Mouse (Mus musculus) CH12.LX (cell line): ENCODE data around the gene Arhgef12. TPM values are rescaled to one million over a fixed set of nuclear protein-coding genes. Genes with fewer than 3 reads are reported as not detected.

ENCODE experiments used
- DNase-seq: peaks from one replicate; pipeline ENCODE4 v3.0.0-alpha.2; 2013; ENCODE audit errors: extremely low read depth
- H3K27ac ChIP-seq: 2 replicates; pipeline ENCODE4 v1.5.1; 2012; ENCODE audit warnings: low read depth, mild to moderate bottlenecking, control low read depth, moderate library complexity; ENCODE audit not compliant: insufficient read depth
- H3K27me3 ChIP-seq: replicated peaks from 2 replicates; pipeline ENCODE3; 2012; ENCODE audit warnings: inconsistent platforms
- H3K36me3 ChIP-seq, 2 experiments: replicated peaks in 1 of 2; 2 replicates each; pipeline versions ENCODE3 to v1.6.1; 2012; ENCODE audit warnings: inconsistent platforms in 1 of 2, low read length in 1 of 2, mild to moderate bottlenecking in 1 of 2, mixed read lengths in 1 of 2, moderate library complexity in 1 of 2; ENCODE audit not compliant: control insufficient read depth in 1 of 2, insufficient read depth in 1 of 2
- H3K4me1 ChIP-seq, 2 experiments: 2 replicates each; pipeline ENCODE4 v1.6.1; 2012; ENCODE audit warnings: inconsistent platforms in 1 of 2, moderate library complexity in 1 of 2; ENCODE audit not compliant: insufficient read depth in 2 of 2, control insufficient read depth in 1 of 2
- H3K4me2 ChIP-seq: 2 replicates; pipeline ENCODE4 v1.6.1; 2012; ENCODE audit warnings: low read depth, mild to moderate bottlenecking, control low read depth; ENCODE audit not compliant: poor library complexity, insufficient read depth, severe bottlenecking
- H3K4me3 ChIP-seq, 3 experiments: fragments of 150-350 bp in 1 of 3; sonication (generic) in 1 of 3; replicated peaks in 1 of 3; 2 replicates each; pipeline versions ENCODE3 to v1.5.1; 2011 to 2012; ENCODE audit warnings: low read depth in 2 of 3, low read length in 2 of 3, mild to moderate bottlenecking in 2 of 3, moderate library complexity in 2 of 3, control low read depth in 1 of 3, improper control_type of control experiment in 1 of 3, inconsistent platforms in 1 of 3, mixed read lengths in 1 of 3; ENCODE audit not compliant: poor library complexity in 1 of 3
- H3K79me2 ChIP-seq: replicated peaks from 2 replicates; pipeline ENCODE4 v1.6.1; 2012; ENCODE audit warnings: mild to moderate bottlenecking, moderate library complexity; ENCODE audit not compliant: control insufficient read depth, poor library complexity, insufficient read depth, severe bottlenecking; ENCODE audit errors: extremely low read depth
- H3K9ac ChIP-seq: 2 replicates; pipeline ENCODE4 v1.6.1; 2012; ENCODE audit warnings: low read depth, mild to moderate bottlenecking, control low read depth, moderate library complexity; ENCODE audit not compliant: insufficient read depth
- H3K9me3 ChIP-seq: replicated peaks from 2 replicates; pipeline ENCODE3; 2012; ENCODE audit warnings: low read length, inconsistent platforms, mixed read lengths
- BHLHE40 ChIP-seq: IDR thresholded peaks from 2 replicates; pipeline ENCODE4 v1.6.1; 2011; ENCODE audit warnings: mild to moderate bottlenecking, low read depth, low read length, improper control_type of control experiment
- CHD1 ChIP-seq: IDR thresholded peaks from 2 replicates; pipeline ENCODE4 v1.6.1; 2012; ENCODE audit warnings: low read depth, low read length, improper control_type of control experiment, inconsistent platforms
- CHD2 ChIP-seq: IDR thresholded peaks from 2 replicates; pipeline ENCODE4 v1.6.1; 2011; ENCODE audit warnings: low read length, improper control_type of control experiment
- E2F4 ChIP-seq: IDR thresholded peaks from 2 replicates; pipeline ENCODE4 v1.6.1; 2011; ENCODE audit warnings: low read depth, low read length, improper control_type of control experiment; ENCODE audit not compliant: insufficient replicate concordance
- ELF1 ChIP-seq: IDR thresholded peaks from 2 replicates; pipeline ENCODE4 v1.6.1; 2014; ENCODE audit warnings: low read depth, mild to moderate bottlenecking, inconsistent platforms, low read length, improper control_type of control experiment
- IRF4 ChIP-seq: IDR thresholded peaks from 2 replicates; pipeline ENCODE4 v1.6.1; 2014; ENCODE audit warnings: low read depth, mild to moderate bottlenecking, inconsistent platforms, low read length, improper control_type of control experiment
- JUN ChIP-seq: IDR thresholded peaks from 2 replicates; pipeline ENCODE4 v1.6.1; 2011; ENCODE audit warnings: low read depth, mild to moderate bottlenecking, low read length, improper control_type of control experiment, moderate library complexity; ENCODE audit not compliant: insufficient read depth
- JUND ChIP-seq: conservative IDR thresholded peaks from 2 replicates; pipeline ENCODE4 v1.6.1; 2011; ENCODE audit warnings: low read depth, low read length, improper control_type of control experiment
- MAX ChIP-seq: IDR thresholded peaks from 2 replicates; pipeline ENCODE4 v1.6.1; 2011; ENCODE audit warnings: low read length, improper control_type of control experiment
- MYC ChIP-seq: IDR thresholded peaks from 2 replicates; pipeline ENCODE4 v1.6.1; 2011; ENCODE audit warnings: low read depth, mild to moderate bottlenecking, improper control_type of control experiment, low read length
- POLR2AphosphoS2 ChIP-seq: IDR thresholded peaks from 2 replicates; pipeline ENCODE4 v1.6.1; 2011; ENCODE audit warnings: low read depth, low read length, improper control_type of control experiment
- RAD21 ChIP-seq: IDR thresholded peaks from 2 replicates; pipeline ENCODE4 v1.6.1; 2011; ENCODE audit warnings: low read depth, mild to moderate bottlenecking, low read length, improper control_type of control experiment, moderate library complexity
- RCOR1 ChIP-seq: conservative IDR thresholded peaks from 2 replicates; pipeline ENCODE4 v1.6.1; 2012; ENCODE audit warnings: low read depth, mild to moderate bottlenecking, inconsistent platforms, low read length, improper control_type of control experiment
- SIN3A ChIP-seq: IDR thresholded peaks from 2 replicates; pipeline ENCODE4 v1.6.1; 2012; ENCODE audit warnings: low read length, improper control_type of control experiment, inconsistent platforms
- SMC3 ChIP-seq: IDR thresholded peaks from 2 replicates; pipeline ENCODE4 v1.6.1; 2011; ENCODE audit warnings: low read depth, low read length, improper control_type of control experiment
- TCF12 ChIP-seq: IDR thresholded peaks from 2 replicates; pipeline ENCODE4 v1.6.1; 2014; ENCODE audit warnings: low read depth, mild to moderate bottlenecking, inconsistent platforms, low read length, improper control_type of control experiment
- USF2 ChIP-seq: conservative IDR thresholded peaks from 2 replicates; pipeline ENCODE4 v1.6.1; 2011; ENCODE audit warnings: low read depth, low read length, improper control_type of control experiment
- ZC3H11A ChIP-seq: IDR thresholded peaks from 2 replicates; pipeline ENCODE4 v1.6.1; 2012; ENCODE audit warnings: low read depth, mild to moderate bottlenecking, inconsistent platforms, low read length, improper control_type of control experiment
- ZNF384 ChIP-seq: IDR thresholded peaks from 2 replicates; pipeline ENCODE4 v1.6.1; 2012; ENCODE audit warnings: low read depth, low read length, improper control_type of control experiment, inconsistent platforms
- dilution Hi-C: fragments of 300-500 bp; cut with MboI; formaldehyde crosslinking; loops from 2 replicates; pipeline ENCODE4 v1.14.3; 2020; ENCODE audit warnings: low sequenced_read_pairs; ENCODE audit not compliant: extremely low pct_unique_long_range_greater_than_20kb, extremely low pct_ligation_motif_present
- in situ Hi-C: fragments of 300-500 bp; cut with MboI; formaldehyde crosslinking; loops from 3 replicates; pipeline ENCODE4 v1.14.3; 2019; ENCODE audit warnings: low sequenced_read_pairs, low pct_ligation_motif_present, low pct_unique_long_range_greater_than_20kb, mixed read lengths
- polyA plus RNA-seq: library from polyadenylated mRNA; unstranded; fragments of >175 nt; gene quantifications from 2 replicates; pipeline ENCODE4 v1.2.1, GENCODE M21; 2012; ENCODE audit warnings: low read depth; ENCODE audit not compliant: insufficient read length
- total RNA-seq, 2 experiments: library from RNA; depleted of rRNA; stranded (reverse); fragments of 300-350 nt in 1 of 2; fragments of >200 nt in 1 of 2; gene quantifications; 2 replicates each; pipeline ENCODE4 v1.2.3; 2012 to 2014

Arhgef12 gene
- total and polyA plus RNA-seq, 3 experiments, result 4.9 to 9.4 (median 8.7) TPM

GRCm38 (mm10) chr9:43012541-43012940, 94.5 kb downstream of the Arhgef12 start:
- dilution Hi-C loops, result no loop called here

DNA sequence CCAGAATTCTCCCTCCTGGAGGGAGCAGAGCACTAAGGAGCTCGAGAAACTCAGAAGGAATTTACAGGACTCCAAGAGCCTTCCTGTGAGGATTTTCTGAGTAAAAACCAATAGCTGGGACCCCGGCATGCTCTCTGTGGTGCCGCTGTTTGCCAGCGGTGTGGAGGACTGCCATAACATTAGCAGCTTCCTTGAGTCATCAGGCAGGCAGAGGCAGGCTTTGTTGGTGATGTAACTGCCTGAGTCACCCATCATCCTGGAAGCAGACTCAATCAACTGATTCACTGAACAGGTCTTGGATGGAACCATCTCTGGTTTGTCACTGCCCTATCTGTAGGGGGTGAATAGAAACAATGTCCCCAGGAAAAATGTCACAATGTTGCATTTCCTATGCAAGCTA, 96.0 kb downstream of the Arhgef12 start:
- H3K4me3 ChIP-seq, result no peak overlapping the region
- H3K27me3 ChIP-seq, result no peaks in the 10 kb centered on the region
- H3K9me3 ChIP-seq, result no peaks in the 10 kb centered on the region
- no peaks in the 10 kb centered on the region for H3K4me1 ChIP-seq
- H3K9ac ChIP-seq, result no peak overlapping the region
- TF ChIP-seq MYC (no peak), USF2 (no peak), BHLHE40 (no peak), JUND (no peak), CHD2 (no peak), MAX (no peak), ZC3H11A (no peak), E2F4 (no peak), SIN3A (no peak), ELF1 (no peak), CHD1 (no peak), TCF12 (no peak), RAD21 (no peak), ZNF384 (no peak), POLR2AphosphoS2 (no peak), RCOR1 (no peak), SMC3 (no peak)
- H3K4me2 ChIP-seq, result no peak overlapping the region
- H3K36me3 ChIP-seq, result peaks cover 8 to 44% of the 10 kb centered on the region in 2 experiments
- in situ Hi-C loops (no loop called here), dilution Hi-C loops (no loop called here)
- H3K27ac ChIP-seq, result no peak overlapping the region
- DNase-seq, result no peak
- H3K79me2 ChIP-seq, result no peaks in the 10 kb centered on the region

More at GRCm38 (mm10) chr9:43012541-43012940, 94.5 kb downstream of the Arhgef12 start:
- no peaks in the 10 kb centered on the region for H3K79me2 ChIP-seq
- no peak overlapping the region for H3K4me2 ChIP-seq
- DNase-seq, result no peak
- H3K36me3 ChIP-seq, result peaks cover 8 to 49% of the 10 kb centered on the region in 2 experiments
- H3K9me3 ChIP-seq, result no peaks in the 10 kb centered on the region
- H3K27me3 ChIP-seq, result no peaks in the 10 kb centered on the region
- no peak overlapping the region for H3K27ac ChIP-seq
- H3K9ac ChIP-seq, result no peak overlapping the region
- TF ChIP-seq JUN, result no peak
- TF ChIP-seq USF2, result no peak
- no peak for TF ChIP-seq RAD21
- TF ChIP-seq IRF4, result no peak
- TF ChIP-seq MYC, result no peak
- TF ChIP-seq TCF12, result no peak
- in situ Hi-C loops, result no loop called here
- no peak overlapping the region for H3K4me3 ChIP-seq
- H3K4me1 ChIP-seq, result no peaks in the 10 kb centered on the region
